Mouse (Mus musculus) heart, postnatal 36 days (tissue): ENCODE measurements around the gene Duoxa2. TPM values are rescaled to one million over a fixed set of nuclear protein-coding genes. Genes with fewer than 3 reads are reported as not detected.

Source experiments
- DNase-seq, 2 experiments: peaks; one replicate each; pipeline ENCODE4 v3.0.0; 2021 to 2022
- intact Hi-C: fragments of 180-260 bp; cut with DNase I; formaldehyde crosslinking; loops from one replicate; pipeline ENCODE4 v1.15.1; 2025
- total RNA-seq, 2 experiments: library from RNA; stranded (reverse); gene quantifications; 2 replicates each; pipeline ENCODE4 v1.2.3; 2021

Duoxa2 gene
- total RNA-seq, 2 experiments from 2014 or later, result not detected

DNA sequence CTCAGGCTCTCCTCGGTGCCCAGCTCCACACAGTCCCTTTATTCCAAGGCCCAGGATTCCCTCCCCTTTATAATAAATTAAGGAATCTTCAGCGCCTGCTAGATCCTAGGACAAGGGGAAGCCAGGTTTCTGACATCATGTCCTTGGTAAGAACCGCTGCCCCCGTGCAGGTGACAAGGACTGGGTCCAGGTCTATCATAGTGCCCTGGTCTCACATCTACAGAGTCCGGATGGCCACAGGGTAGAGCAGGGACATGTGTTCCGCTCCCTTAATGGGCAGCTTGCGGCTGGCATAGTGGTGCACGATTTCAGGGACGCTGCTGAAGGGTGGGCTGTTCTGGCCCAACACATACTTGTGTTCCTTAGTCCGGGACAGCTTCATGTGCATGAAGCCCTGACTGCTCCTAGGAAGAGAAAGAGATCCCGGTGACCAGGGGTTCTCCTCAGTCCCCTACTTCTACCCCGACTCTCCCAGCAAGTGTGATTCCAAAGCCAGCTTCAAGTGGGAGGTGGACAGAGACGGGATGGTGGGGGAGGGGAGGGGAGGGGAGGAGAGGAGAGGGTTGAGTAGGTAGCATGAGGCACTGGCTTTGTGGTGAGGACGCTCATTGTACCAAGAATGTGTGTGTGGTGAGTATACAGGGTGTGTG lies 50.6 kb downstream of the Duoxa2 start:
- intact Hi-C loops, result loop anchor here (2.0 to 10.0 kb wide), 3 partner anchors 20 to 276 kb away; partner anchors contain the start of gene Shf
- no peak for DNase-seq

DNA sequence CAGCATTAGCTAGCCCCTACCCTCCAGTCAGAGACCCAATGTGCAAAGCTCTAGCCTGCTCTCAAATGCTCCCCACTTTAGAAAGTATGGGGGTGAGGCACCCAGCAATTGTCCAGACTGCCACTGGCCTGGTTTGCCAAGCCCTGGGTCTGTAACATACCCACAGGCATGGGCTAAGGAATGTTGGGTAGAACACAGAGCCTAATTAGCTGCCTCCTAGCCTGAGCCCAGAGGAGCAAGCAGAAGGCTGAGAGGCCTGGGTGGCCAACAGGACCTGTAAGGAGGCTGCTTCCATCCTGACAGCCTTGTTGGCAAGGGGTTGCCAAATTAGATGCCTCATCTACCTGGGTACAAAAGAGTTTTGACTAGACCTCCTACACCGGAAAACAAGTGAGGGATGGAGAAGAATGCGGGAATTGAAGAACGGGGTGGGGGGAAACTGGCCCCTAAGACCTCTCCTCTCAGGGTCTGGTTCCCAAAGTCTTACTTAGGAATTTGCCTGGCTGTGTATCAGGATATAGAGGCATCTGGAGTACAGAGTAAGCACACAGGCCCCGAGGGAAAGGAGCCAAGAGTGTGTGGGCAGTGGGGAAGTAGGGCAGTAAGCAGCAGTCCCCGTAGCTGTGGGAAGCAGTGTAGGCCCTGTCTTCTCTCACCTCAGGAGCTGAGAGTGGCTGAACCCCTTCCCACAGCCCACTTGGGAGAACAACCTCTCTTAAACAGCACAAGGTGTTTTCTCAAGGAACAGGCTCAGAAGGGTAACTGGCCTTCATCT lies 52.6 kb downstream of the Duoxa2 start:
- intact Hi-C loops, result no loop called here
- DNase-seq, result no peak

DNA sequence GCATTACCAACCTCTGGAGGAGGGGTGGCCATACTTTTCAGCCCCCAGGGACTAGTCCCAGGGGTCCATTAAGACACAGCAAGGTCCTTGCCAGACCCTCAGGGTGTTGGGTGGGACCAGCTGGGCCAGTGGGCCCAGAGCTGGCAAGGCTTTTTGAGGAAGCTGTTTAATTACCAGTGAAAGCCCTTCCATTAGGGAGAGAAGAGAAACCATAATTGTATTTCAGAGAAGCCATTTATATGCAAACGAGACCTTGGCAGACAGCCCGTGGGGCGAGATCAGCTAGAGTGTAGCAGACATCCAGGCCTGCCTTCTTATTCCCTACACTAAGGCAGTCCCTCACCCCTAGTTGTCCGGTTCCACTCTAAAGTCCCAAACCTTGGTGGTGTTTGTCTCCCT lies 53.2 kb downstream of the Duoxa2 start:
- intact Hi-C loops, result no loop called here
- DNase-seq, result no peak

Other genes starting within 250 kb of the Duoxa2 start
- gene Spg11, start 180.5 kb upstream of the Duoxa2 start, total RNA-seq, result 10 to 100 TPM; 10.7 to 11.0 TPM
- 100 to 1,000 TPM; 162 to 248 TPM for gene B2m, start 151.2 kb upstream of the Duoxa2 start, total RNA-seq
- gene Trim69, start 138.2 kb upstream of the Duoxa2 start, total RNA-seq, result under 1 TPM in 1 of 2 experiments, not detected in 1; 0.14 TPM
- gene Patl2, start 112.7 kb upstream of the Duoxa2 start, total RNA-seq, result not detected
- gene Terb2, start 112.6 kb upstream of the Duoxa2 start, total RNA-seq, result not detected
- gene Sord, start 64.2 kb upstream of the Duoxa2 start, total RNA-seq, result 100 to 1,000 TPM; 162 to 168 TPM
- gene Duox2, start 451 bp upstream of the Duoxa2 start, total RNA-seq, result under 1 TPM; 0.35 to 0.47 TPM
- under 1 TPM in 1 of 2 experiments, not detected in 1; 0.39 TPM for gene Duoxa1, start 14.8 kb downstream of the Duoxa2 start, total RNA-seq
- under 1 TPM; 0.17 to 0.27 TPM for gene Duox1, start 16.8 kb downstream of the Duoxa2 start, total RNA-seq
- gene Shf, start 70.3 kb downstream of the Duoxa2 start, total RNA-seq, result 1 to 10 TPM; 5.0 to 6.1 TPM
- 10 to 100 TPM; 21.7 to 22.4 TPM for gene Slc28a2, start 127.6 kb downstream of the Duoxa2 start, total RNA-seq
- under 1 TPM; 0.54 to 0.72 TPM for gene Gm14085, start 186.0 kb downstream of the Duoxa2 start, total RNA-seq